Mouse (Mus musculus) adrenal gland, postnatal 10 days (tissue): ENCODE measurements at regions not wholly inside any gene's neighbourhood (a gene's known extent, or its start where the extent isn't known, plus 50 kb on each side); places are given as distances from the start of the nearest gene placed in this dataset.

Experiments used
- DNase-seq: peaks from one replicate; pipeline ENCODE4 v3.0.0; 2021; ENCODE audit warnings: mixed read lengths

DNA sequence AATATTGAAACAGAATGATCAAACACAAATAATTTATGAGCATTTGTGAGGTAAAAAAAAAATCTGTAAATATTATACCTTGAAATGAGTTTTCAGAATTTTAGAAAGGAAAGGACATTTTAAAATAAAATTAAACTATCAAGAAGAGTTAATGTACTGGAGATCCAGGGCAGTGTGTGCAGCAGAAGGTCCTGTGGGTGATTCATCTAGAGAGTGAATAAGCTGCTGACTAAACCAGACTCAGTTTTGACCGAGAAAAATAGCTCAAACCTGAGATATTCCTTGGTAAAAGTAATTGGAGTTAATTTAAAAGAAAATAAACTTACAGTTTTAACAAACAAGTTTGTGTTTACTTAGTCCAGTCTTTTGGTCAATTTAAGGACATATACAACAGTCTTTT, 1118.6 kb upstream of the Celf2 start:
- no peak for DNase-seq

DNA sequence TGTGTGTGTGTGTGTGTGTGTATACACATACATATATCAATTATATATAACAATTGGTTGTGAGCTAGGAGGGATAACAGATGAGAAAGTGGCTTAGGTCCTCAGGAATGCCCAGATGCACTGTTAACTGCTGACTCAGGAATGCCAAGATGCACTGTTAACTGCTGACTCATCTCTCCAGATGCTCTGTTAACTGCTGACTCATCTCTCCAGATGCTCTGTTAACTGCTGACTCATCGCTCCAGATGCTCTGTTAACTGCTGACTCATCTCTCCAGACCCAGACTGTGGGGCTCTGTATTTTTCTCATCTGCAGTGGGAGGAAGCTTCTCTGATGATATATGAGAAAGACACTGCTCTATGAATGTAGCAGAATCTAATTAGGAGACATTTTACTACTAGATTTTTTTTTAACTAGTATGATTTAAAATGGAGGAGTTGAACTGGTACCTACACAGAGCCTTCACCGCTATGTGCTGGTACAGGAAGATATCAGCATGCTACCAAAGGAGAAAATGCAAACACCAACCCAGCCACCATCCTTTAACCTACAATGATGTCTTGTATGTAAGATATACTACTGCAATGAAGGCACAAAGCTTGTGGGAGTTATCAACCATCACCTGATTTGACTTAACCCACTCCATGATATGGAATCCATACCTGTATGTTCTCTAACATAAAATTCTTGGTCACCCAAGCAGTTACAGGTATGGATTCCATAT, 1119.3 kb upstream of the Celf2 start:
- no peak for DNase-seq

DNA sequence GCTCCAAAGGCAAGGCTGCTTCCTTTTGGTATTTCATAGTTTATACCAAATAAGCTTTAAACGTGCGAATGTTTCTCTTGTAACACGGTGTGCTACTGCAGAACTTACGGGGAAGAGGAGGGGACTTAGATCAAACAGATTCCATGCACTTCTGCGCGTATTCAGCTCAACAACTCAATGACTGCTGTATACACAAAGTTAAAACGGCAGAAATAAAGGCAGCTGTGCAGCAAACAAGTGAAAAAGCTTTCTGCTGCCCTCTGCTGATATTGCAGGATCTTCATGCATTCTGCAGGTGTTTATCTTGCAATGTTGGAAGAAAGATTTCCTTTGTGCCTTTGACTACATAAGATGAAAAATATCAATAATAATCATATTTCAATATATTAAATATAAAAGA, 1128.7 kb upstream of the Celf2 start:
- DNase-seq = no peak

GRCm38 (mm10) chr2:8639282-8639681, 1129.9 kb upstream of the Celf2 start:
- DNase-seq = peak; percentile 12

GRCm38 (mm10) chr2:8645463-8645862, 1136.1 kb upstream of the Celf2 start:
- no peak for DNase-seq

DNA sequence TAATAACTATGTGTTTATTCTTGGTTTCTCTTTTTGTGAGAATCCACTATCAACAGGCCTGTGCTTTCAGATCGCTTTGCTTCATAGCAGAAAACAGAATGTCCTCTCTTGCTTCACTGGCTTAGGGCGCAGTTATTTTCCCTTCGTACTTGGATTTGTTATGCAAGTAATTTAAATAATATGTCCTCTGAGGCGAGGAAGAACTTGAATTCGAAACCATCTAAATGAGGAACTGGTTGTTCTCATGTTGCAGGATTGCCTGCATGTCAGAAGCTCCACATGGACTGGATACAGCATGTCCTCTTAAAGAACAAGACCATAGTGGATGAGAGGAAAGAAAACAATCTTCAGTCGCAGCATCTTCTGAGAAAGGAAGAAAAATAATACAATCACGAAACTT, 1151.2 kb upstream of the Celf2 start:
- DNase-seq = no peak

- DNase-seq = peak; percentile 76
Measured at GRCm38 (mm10) chr2:8673751-8674378, 1164.5 kb upstream of the Celf2 start.

GRCm38 (mm10) chr2:8675537-8675936, 1166.2 kb upstream of the Celf2 start:
- no peak for DNase-seq

DNA sequence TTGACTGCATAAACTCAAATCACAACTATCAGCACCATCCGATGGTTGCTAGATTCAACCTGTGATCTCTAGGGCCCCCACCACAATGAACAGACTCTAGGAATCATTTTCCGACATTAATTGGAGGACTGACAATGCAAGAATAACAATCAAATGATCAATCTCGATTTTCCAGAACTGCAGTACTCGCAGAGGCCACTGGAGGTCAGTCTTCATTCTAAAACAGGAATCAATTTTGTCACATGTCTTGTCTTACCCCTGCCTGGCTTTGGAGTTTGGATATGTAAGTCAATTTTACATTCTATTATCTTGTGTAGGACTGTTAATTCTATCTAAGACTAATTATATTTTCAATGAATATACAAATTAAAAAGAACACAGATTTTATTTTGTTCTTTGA, 1167.2 kb upstream of the Celf2 start:
- DNase-seq = peak; percentile 45

- no peak for DNase-seq
Measured at GRCm38 (mm10) chr2:8690846-8691643, 1181.7 kb upstream of the Celf2 start.

DNA sequence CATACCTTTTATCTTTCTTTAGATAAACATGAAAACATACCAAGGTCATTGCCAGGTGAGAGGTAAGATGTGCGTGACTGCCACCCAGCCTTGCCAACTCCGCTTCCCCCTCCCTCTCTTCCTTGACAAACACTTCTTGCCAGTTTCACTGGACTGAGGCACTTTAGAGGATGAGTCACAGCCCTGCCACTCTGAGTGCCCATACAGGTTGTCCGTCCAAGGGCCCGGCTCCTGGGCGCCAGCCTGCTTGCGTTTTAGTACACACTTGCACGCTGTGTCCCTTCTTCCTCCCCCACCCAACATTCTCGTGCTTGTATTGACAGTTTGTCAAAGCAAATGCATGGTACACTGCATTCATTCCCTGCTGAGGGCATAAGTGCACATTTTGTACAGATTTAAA, 1151.7 kb upstream of the 4930412O13Rik start:
- peak; percentile 34 for DNase-seq

- DNase-seq = peak; percentile 46
Measured at GRCm38 (mm10) chr2:8754142-8754541, 1126.9 kb upstream of the 4930412O13Rik start.

GRCm38 (mm10) chr2:8756546-8756945, 1124.5 kb upstream of the 4930412O13Rik start:
- no peak for DNase-seq

DNA sequence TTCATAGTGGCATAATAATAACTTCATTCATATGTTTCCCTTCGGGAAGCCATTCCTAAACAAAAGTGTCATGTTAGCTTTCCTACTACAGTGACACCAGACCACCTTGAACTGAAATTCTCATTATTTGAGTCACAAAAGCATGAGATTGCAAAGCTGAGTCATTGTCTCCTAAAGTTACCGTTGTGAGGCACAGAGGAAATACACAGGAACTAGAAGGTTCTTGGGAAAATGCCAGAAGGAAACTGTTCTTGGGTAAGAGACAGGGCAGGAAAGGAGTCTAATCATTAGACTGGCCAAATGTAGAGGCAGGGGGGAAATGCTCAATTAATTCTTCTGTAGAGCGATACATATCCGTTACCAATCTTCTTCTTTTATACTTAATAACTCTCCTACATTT, 1110.4 kb upstream of the 4930412O13Rik start:
- DNase-seq = no peak

DNA sequence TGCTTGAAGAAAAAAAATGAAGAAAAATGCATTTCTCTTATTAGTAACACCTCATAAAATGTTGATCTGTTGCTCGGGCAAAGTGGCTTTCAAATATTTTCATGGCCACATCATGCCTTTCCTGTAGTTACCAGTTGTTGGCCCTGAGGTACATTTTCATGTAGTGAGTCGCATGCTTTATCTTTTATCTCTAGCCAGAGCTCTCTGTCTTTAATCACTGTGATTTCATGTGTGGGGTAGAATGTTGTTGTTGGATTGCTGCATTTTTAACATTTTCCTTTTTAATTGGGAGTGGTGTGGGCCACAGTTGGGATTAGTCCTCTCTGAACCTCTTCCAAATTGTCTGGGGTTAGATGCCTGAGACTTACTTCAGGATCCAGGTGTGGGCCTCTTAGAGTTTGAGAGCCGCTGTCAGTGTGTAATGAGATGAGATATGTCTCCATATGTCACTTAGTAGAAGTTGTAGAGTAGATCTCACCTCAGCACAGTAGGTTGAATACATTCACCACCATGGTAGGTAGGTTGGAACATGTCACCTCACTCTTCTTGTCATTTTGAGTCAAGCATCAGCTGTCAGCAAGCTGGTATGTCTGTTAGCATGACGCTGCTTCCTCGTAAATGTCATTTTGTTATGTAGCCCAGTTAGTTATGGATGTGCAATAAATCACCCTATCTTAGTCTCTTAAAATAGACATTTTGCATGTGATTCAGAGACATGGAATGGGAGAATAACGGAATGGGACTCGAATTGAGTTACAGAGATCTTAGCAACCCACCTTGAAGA, 1099.7 kb upstream of the 4930412O13Rik start:
- no peak for DNase-seq

GRCm38 (mm10) chr2:8782225-8782624, 1098.8 kb upstream of the 4930412O13Rik start:
- DNase-seq = no peak

DNA sequence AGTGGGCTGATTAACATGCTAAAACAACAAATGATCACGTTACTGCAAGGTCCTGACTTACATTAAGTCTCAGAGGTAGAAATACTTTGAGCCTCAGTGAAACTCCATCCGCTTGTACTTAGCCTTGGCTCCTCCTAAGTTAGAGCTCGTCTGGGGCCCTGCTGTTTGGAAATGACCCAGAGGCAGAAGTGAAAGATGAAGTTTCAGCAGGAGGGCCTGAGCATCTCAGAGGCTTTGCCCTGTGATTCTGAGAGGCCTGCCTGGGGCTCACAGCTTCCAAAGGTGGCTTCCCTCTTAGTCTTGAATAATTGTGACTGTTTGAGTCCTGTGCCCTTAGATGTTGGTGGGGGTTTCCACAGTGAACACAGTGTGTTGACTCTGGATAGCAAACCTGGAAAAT, 1079.0 kb upstream of the 4930412O13Rik start:
- no peak for DNase-seq

DNA sequence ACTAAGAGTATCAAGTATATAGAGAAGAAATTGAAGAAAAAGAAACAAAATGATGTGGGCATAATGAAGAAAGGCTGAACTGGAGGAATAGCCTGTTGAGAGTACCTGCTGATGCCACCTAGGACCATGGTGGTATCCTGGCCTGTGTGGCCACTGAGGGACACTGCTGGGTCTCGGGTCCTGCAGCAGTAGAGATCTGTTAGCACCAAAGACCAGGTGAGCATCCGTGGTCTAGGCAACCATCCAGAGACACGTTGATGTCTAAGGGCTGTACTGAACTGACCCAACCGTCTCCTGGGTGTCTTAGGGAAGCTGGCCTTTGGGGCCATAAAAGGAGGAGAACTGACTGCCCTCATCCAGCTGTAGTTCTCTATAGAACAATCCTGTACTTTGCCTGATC, 1071.4 kb upstream of the 4930412O13Rik start:
- DNase-seq = no peak

DNA sequence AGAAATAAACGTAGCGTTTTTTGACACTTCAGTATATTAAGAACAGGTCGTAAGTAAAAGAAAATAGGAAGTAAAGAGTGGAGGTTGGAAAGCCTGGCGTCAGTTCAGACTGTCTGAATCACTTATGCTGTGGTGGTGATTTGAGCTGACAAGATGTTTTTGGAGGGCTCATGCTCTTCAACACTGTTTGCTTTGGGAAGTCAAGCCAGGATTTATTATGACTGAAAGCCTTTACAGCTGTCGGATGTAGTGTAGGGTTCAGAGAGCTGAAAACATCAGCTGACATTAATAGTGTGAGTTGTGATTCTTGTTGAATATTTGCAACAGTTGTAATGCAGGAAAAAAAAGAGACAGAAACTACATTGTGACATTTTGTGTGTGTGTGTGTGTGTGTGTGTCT, 1062.9 kb upstream of the 4930412O13Rik start:
- DNase-seq = no peak

GRCm38 (mm10) chr2:8825406-8825805, 1055.6 kb upstream of the 4930412O13Rik start:
- no peak for DNase-seq
